Mouse (Mus musculus) heart, adult 11 months (tissue): ENCODE measurements around the gene Sox14.

Source experiments
- DNase-seq: peaks from one replicate; pipeline ENCODE4 v3.0.0; 2022

Gene Sox14

DNA sequence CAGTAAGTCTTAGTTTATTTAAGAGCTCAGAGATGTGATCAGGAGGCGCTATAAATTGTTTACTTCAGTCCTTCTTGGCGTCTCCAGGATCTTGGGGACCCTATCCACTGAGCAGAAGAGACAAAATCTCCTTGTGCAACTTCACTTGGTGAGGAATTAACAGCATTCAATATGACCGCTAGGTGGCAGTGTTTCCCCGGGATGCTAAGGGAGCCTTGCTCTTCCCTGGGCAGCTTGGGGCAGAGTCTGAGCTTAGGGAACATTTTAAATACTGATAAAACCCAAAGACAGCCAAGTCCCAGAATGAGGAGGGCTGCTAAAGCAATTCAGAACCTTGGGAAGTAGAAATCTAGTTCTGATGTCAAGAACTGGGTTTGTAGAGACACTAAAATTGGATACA, 29.1 kb downstream of the Sox14 start:
- peak; percentile 87 for DNase-seq

DNA sequence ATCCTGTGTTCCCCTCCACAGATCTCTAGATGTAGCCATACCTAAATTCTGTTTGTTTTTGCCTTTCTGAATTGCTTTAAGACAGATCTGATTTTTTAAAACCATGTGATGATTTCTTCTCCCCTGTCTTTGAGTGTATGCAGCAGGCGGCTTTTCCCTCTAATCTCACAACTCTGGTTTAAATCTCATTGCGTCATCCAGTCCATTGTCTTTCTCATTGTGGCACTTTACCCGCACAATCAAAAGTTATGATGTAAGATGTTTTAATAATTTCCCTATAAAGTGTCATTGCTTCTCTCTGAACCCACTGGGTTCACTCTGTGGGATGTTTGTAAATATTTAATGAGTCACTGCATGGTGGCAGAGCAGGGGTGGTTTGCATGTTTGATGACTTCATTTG, 36.6 kb downstream of the Sox14 start:
- peak; percentile 29 for DNase-seq

DNA sequence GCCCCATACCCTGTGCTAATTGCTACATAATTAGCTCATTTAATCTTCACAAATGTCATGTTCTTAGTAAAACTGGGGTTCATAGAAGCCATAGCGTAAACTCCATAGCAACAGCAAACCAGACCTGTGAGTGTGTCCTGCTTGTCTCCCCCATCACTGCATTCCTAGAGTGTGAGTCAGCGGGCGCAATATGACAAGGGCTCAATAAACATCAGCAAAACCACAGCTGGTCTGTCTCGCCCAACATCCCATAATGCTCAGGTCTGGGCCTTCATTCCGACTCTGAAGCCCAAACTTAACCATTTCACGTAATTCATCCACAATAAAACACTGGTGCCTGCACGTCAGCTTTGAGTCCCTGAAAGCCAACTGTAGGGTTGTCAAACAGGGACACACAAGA, 37.1 kb downstream of the Sox14 start:
- peak; percentile 17 for DNase-seq

DNA sequence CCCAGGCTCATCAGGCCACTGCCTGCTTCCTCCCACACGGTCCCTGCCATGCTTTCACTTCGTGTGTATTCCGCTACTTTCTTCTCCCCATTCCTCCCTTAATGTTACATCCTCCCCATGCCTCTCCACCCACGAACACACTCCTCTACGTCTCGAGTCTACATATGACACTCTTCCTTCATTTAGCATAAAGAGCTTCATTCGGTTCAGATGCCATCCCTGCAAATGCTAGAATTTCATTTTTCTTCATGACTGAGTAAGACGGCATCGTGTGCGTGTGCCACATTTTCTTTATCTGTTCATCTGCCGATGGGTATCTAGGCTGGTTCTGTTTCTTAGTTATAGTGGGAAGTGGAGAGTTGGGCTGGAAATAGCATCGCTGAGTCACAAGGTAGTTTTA, 39.3 kb downstream of the Sox14 start:
- DNase-seq: peak; percentile 70

DNA sequence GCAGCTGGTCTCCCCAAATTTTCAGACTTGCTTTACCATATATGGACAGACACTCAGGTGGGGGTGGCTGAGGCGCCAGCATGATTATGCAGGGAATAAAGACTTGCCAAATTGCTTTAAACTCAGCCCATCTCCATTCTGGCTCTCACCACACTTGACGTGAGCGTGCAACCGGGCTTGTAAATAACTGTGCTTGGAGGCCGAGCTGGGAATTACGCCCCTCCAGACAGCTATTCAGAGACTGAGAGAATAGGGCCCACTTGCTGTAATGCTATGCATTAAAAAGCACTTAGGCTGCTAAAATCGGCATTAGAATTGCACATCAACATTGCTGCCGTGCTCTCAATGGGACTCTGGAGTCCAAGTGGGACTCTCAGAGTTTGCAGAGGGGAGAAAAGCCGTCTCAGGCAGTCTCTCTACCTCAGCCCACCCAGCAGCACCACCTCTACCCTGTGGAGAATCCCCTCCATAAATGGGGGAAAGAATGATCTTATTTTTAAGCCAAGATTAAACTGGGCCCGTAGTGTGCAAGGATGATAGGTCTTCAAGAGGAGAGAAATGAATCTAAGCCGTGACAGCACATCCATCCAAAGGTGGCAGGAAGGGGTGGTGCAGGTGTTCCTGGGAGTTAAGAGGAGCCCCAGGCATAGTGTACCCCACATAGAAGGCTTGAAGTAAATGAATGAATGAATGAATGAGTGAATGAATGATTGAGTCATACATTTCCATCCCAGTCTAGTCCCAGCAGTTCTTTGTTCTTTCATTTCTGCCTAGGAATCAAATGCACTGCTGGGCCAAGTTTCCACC, 40.1 kb downstream of the Sox14 start:
- DNase-seq: peak; percentile 39
